Mouse (Mus musculus) liver, embryonic 13.5 days (tissue): ENCODE measurements around the gene Dcaf11. TPM values are rescaled to one million over a fixed set of nuclear protein-coding genes. Genes with fewer than 3 reads are reported as not detected.

ENCODE experiments used
- ATAC-seq: fragments of 200-750 bp; cut with Nextera tagmentation; 2 replicates; pipeline ENCODE4 v1.8.0; 2017; ENCODE audit warnings: low read depth, mild to moderate bottlenecking, moderate number of reproducible peaks, moderate library complexity
- DNase-seq: peaks from one replicate; pipeline ENCODE4 v3.0.0; 2022
- H3K27ac ChIP-seq: fragments of 300-500 bp; sonication (generic); 2 replicates; pipeline ENCODE4 v1.5.1; 2015; ENCODE audit warnings: moderate library complexity, mild to moderate bottlenecking, inconsistent platforms
- H3K27me3 ChIP-seq: fragments of 300-500 bp; sonication (generic); 2 replicates; pipeline ENCODE4 v1.6.1; 2015; ENCODE audit warnings: mild to moderate bottlenecking, inconsistent platforms
- H3K36me3 ChIP-seq: fragments of 300-500 bp; sonication (generic); 2 replicates; pipeline ENCODE4 v1.6.1; 2015; ENCODE audit warnings: mild to moderate bottlenecking, inconsistent platforms
- H3K4me1 ChIP-seq: fragments of 300-500 bp; sonication (generic); replicated peaks from 2 replicates; pipeline ENCODE4 v1.6.1; 2015; ENCODE audit warnings: inconsistent platforms
- H3K4me2 ChIP-seq: fragments of 300-500 bp; sonication (generic); 2 replicates; pipeline ENCODE4 v1.6.1; 2015; ENCODE audit warnings: inconsistent platforms, mild to moderate bottlenecking, moderate library complexity
- H3K4me3 ChIP-seq: fragments of 300-500 bp; sonication (generic); replicated peaks from 2 replicates; pipeline ENCODE4 v1.5.1; 2015; ENCODE audit warnings: mild to moderate bottlenecking, inconsistent platforms
- H3K9ac ChIP-seq: fragments of 300-500 bp; sonication (generic); 2 replicates; pipeline ENCODE4 v1.6.1; 2015; ENCODE audit warnings: mild to moderate bottlenecking, inconsistent platforms
- H3K9me3 ChIP-seq: fragments of 300-500 bp; sonication (generic); replicated peaks from 2 replicates; pipeline ENCODE4 v1.6.1; 2016; ENCODE audit warnings: inconsistent platforms
- WGBS: fragments of 180-500 bp; shearing (Covaris S2); methylation state at CpG from one replicate; pipeline ENCODE4 v1.1.7; 2015; ENCODE audit not compliant: insufficient replicate concordance; 5-methylcytosine and 5-hydroxymethylcytosine counted together
- polyA plus RNA-seq: library from polyadenylated mRNA; unstranded; fragments of >200 nt; fragmentation: Nextera tagmentation; extraction: Ambion mirVana; gene quantifications from 2 replicates; pipeline ENCODE4 v1.2.1, GENCODE M21; 2015

The Dcaf11 gene
- polyA plus RNA-seq, 1 experiment from 2014 or later: 48.9 TPM

GRCm38 (mm10) chr14:55557003-55557402 is 2.8 kb upstream of the Dcaf11 start:
- ATAC-seq (no peak), DNase-seq (peak; percentile 64)
- H3K4me2 ChIP-seq: no peak overlapping the region
- H3K27ac ChIP-seq: peak overlapping the region; percentile 99
- H3K4me3 ChIP-seq: no peak overlapping the region
- peak overlapping the region; percentile 38 for H3K9ac ChIP-seq
- peaks cover 62% of the 10 kb centered on the region for H3K4me1 ChIP-seq
- H3K36me3 ChIP-seq: 0 out of 2 replicates have a peak, but pooled peaks cover 3% of the 10 kb centered on the region
- no peaks in the 10 kb centered on the region for H3K9me3 ChIP-seq
- 16% methylated on average over 5 of the region's 5 CpGs for WGBS
- H3K27me3 ChIP-seq: no peaks in the 10 kb centered on the region

- Histone ChIP-seq H3K36me3 (peaks cover 7% of the 10 kb centered on the region; the same call in 1 of the 2 replicates), H3K4me3 (no peak overlapping the region), H3K27ac (peak overlapping the region; percentile 99), H3K9me3 (no peaks in the 10 kb centered on the region), H3K27me3 (no peaks in the 10 kb centered on the region), H3K4me2 (no peak overlapping the region), H3K4me1 (peaks cover 67% of the 10 kb centered on the region), H3K9ac (peak overlapping the region; percentile 38)
- 86% methylated on average over 3 of the region's 3 CpGs for WGBS
- ATAC-seq (no peak), DNase-seq (no peak)
These were observed 2.2 kb upstream of the Dcaf11 start for GRCm38 (mm10) chr14:55557587-55557986.

- peak overlapping the region; percentile 78 for H3K4me3 ChIP-seq
- 32% methylated on average over 6 of the region's 6 CpGs for WGBS
- ATAC-seq: peak; percentile 34
- peaks cover 20% of the 10 kb centered on the region for H3K36me3 ChIP-seq
- H3K4me2 ChIP-seq: peak overlapping the region; percentile 89
- H3K4me1 ChIP-seq: peaks cover 69% of the 10 kb centered on the region
- no peaks in the 10 kb centered on the region for H3K27me3 ChIP-seq
- peak overlapping the region; percentile 99 for H3K27ac ChIP-seq
- peak overlapping the region; percentile 93 for H3K9ac ChIP-seq
- no peaks in the 10 kb centered on the region for H3K9me3 ChIP-seq
- DNase-seq: peak; percentile 52
These were observed 912 bp upstream of the Dcaf11 start for GRCm38 (mm10) chr14:55558740-55559448.

- H3K9ac ChIP-seq: peak within 1 kb of the TSS; percentile 93
- H3K4me2 ChIP-seq: peak within 1 kb of the TSS; percentile 89
- H3K4me1 ChIP-seq: peaks cover 56% of the 10 kb centered on the region
- ATAC-seq: peak; percentile 87
- peak within 1 kb of the TSS; percentile 99 for H3K27ac ChIP-seq
- no peaks in the 10 kb centered on the region for H3K27me3 ChIP-seq
- peaks cover 35% of the 10 kb centered on the region for H3K36me3 ChIP-seq
- DNase-seq: peak; percentile 97
- peak within 1 kb of the TSS; percentile 78 for H3K4me3 ChIP-seq
- WGBS: under 1% methylated on average over 51 of the region's 51 CpGs
- H3K9me3 ChIP-seq: no peaks in the 10 kb centered on the region
These were observed 632 bp downstream of the Dcaf11 start, which contains the start of gene A730061H03Rik for GRCm38 (mm10) chr14:55560202-55561073. Gene A730061H03Rik (minus strand): TSS chr14:55560406.

- H3K27me3 ChIP-seq: no peaks in the 10 kb centered on the region
- 81% methylated on average over 10 of the region's 10 CpGs for WGBS
- peak overlapping the region; percentile 78 for H3K4me3 ChIP-seq
- H3K36me3 ChIP-seq: peaks cover 50% of the 10 kb centered on the region
- H3K4me2 ChIP-seq: peak overlapping the region; percentile 89
- ATAC-seq: no peak
- peak overlapping the region; percentile 99 for H3K27ac ChIP-seq
- peaks cover 43% of the 10 kb centered on the region for H3K4me1 ChIP-seq
- H3K9ac ChIP-seq: peak overlapping the region; percentile 67; the same call in 1 of the 2 replicates
- DNase-seq: no peak
- no peaks in the 10 kb centered on the region for H3K9me3 ChIP-seq
These were observed 2.1 kb downstream of the Dcaf11 start for GRCm38 (mm10) chr14:55561860-55562259.

GRCm38 (mm10) chr14:55563249-55563648 is 3.4 kb downstream of the Dcaf11 start:
- Histone ChIP-seq H3K4me3 (no peak overlapping the region), H3K9me3 (no peaks in the 10 kb centered on the region), H3K36me3 (peaks cover 63% of the 10 kb centered on the region), H3K4me1 (peaks cover 29% of the 10 kb centered on the region), H3K27me3 (no peaks in the 10 kb centered on the region), H3K27ac (no peak overlapping the region), H3K4me2 (no peak overlapping the region), H3K9ac (no peak overlapping the region)
- DNase-seq (no peak), ATAC-seq (no peak)
- WGBS: 82% methylated on average over 11 of the region's 11 CpGs

- Histone ChIP-seq H3K27ac (no peak overlapping the region), H3K4me2 (no peak overlapping the region), H3K36me3 (peaks cover 88% of the 10 kb centered on the region), H3K9me3 (no peaks in the 10 kb centered on the region), H3K4me3 (no peak overlapping the region), H3K9ac (no peak overlapping the region), H3K27me3 (no peaks in the 10 kb centered on the region), H3K4me1 (peaks cover 23% of the 10 kb centered on the region)
- ATAC-seq: no peak
- WGBS: 78% methylated on average over 3 of the region's 3 CpGs
- DNase-seq: no peak
These were observed 5.9 kb downstream of the Dcaf11 start for GRCm38 (mm10) chr14:55565748-55566147.

- H3K27me3 ChIP-seq: no peaks in the 10 kb centered on the region
- H3K4me2 ChIP-seq: no peak overlapping the region
- H3K27ac ChIP-seq: no peak overlapping the region
- peaks cover 84% of the 10 kb centered on the region for H3K36me3 ChIP-seq
- DNase-seq: no peak
- ATAC-seq: no peak
- H3K4me3 ChIP-seq: no peak overlapping the region
- H3K9me3 ChIP-seq: no peaks in the 10 kb centered on the region
- peaks cover 22% of the 10 kb centered on the region for H3K4me1 ChIP-seq
- 80% methylated on average over 3 of the region's 3 CpGs for WGBS
- H3K9ac ChIP-seq: no peak overlapping the region
These were observed 7.7 kb downstream of the Dcaf11 start for GRCm38 (mm10) chr14:55567496-55567895.

- peaks cover 53% of the 10 kb centered on the region for H3K36me3 ChIP-seq
- no peak overlapping the region for H3K4me3 ChIP-seq
- peaks cover 24% of the 10 kb centered on the region for H3K4me1 ChIP-seq
- ATAC-seq: no peak
- H3K27ac ChIP-seq: no peak overlapping the region; the same call in 1 of the 2 replicates
- no peaks in the 10 kb centered on the region for H3K9me3 ChIP-seq
- H3K27me3 ChIP-seq: no peaks in the 10 kb centered on the region
- H3K4me2 ChIP-seq: no peak overlapping the region
- 58% methylated on average over 2 of the region's 2 CpGs for WGBS
- H3K9ac ChIP-seq: no peak overlapping the region
- DNase-seq: no peak
These were observed 10.8 kb downstream of the Dcaf11 start for GRCm38 (mm10) chr14:55570588-55570987.

GRCm38 (mm10) chr14:55571760-55572159 is 12.0 kb downstream of the Dcaf11 start:
- H3K9me3 ChIP-seq: no peaks in the 10 kb centered on the region
- H3K27me3 ChIP-seq: no peaks in the 10 kb centered on the region
- no peak overlapping the region for H3K4me2 ChIP-seq
- peaks cover 41% of the 10 kb centered on the region for H3K36me3 ChIP-seq
- no peak for ATAC-seq
- H3K4me3 ChIP-seq: no peak overlapping the region
- peak overlapping the region; percentile 53; the same call in 1 of the 2 replicates for H3K27ac ChIP-seq
- DNase-seq: no peak
- H3K9ac ChIP-seq: no peak overlapping the region
- peaks cover 31% of the 10 kb centered on the region for H3K4me1 ChIP-seq

GRCm38 (mm10) chr14:55575302-55575701 is 15.5 kb downstream of the Dcaf11 start, which contains the start of gene Fitm1:
Gene Fitm1 (plus strand): TSS chr14:55575617.
- no peak within 1 kb of the TSS for H3K4me2 ChIP-seq
- no peak within 1 kb of the TSS for H3K4me3 ChIP-seq
- peaks cover 15% of the 10 kb centered on the region for H3K36me3 ChIP-seq
- H3K27ac ChIP-seq: no peak within 1 kb of the TSS
- no peaks in the 10 kb centered on the region for H3K27me3 ChIP-seq
- ATAC-seq (no peak), DNase-seq (no peak)
- 61% methylated on average over 8 of the region's 8 CpGs for WGBS
- peak within 1 kb of the TSS; percentile 4; the same call in 1 of the 2 replicates for H3K9ac ChIP-seq
- no peaks in the 10 kb centered on the region for H3K9me3 ChIP-seq
- H3K4me1 ChIP-seq: peaks cover 59% of the 10 kb centered on the region
